17 mouse cellular contexts compared by ENCODE assay signal in the genomic region with DNA sequence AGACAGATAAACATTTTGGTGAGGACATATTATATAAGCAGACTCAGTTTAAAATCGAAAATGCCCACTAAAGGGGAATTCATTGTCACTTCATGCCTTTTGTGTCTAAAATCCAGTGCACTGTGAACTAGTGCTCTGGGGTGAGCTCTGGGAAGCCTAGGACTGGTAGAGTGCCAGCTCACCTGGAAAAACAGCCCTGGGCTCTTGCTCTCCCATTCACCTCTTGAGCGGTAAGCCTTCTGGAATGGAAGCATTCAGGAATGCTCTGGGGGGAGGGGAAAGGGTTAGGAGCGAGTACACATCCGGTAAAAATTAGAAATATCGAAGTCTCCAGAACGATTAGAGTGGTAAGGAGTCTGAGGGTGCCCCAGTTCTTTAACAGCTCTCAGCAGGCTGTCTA. TPM values are rescaled to one million over a fixed set of nuclear protein-coding genes. Genes with fewer than 3 reads are reported as not detected.
DNase-seq lines count a peak whose midpoint lies in the region; ATAC-seq lines count a peak whose summit lies in the region.
"Had no signal": no experiment of that assay in that cellular context is flagged by ENCODE, and none has a peak within 500 bp of the region (broad histone marks: within the 10 kb centered on the region; RNA-seq: fewer than 3 reads in every experiment).

No protein-coding gene starts in this region.

- H3K4me2 ChIP-seq in lung, embryonic 16.5 days (ENCODE audit: low read depth, low read length): no peak overlapping the region
- H3K4me2 ChIP-seq: forebrain, embryonic 15.5 days; heart, embryonic 13.5 days; lung, embryonic 15.5 days; midbrain, embryonic 12.5 days; neural tube, embryonic 13.5 days; stomach, embryonic 15.5 days had no signal

- 54% methylated on average over 6 of the region's 6 CpGs for WGBS in lung, embryonic 16.5 days
- WGBS in hindbrain, embryonic 10.5 days: 68% methylated on average over 6 of the region's 6 CpGs

- 0 out of 2 replicates have a peak overlapping the region, but pooled peaks have one; percentile 6 for H3K27ac ChIP-seq in lung, embryonic 16.5 days (ENCODE audit: low read length)
- H3K27ac ChIP-seq in hindbrain, embryonic 10.5 days: no peak overlapping the region
- H3K27ac ChIP-seq: forebrain, embryonic 15.5 days; midbrain, embryonic 12.5 days; neural tube, embryonic 13.5 days; stomach, embryonic 15.5 days had no signal

- no peaks in the 10 kb centered on the region for H3K36me3 ChIP-seq in lung, embryonic 16.5 days (ENCODE audit: control insufficient read depth, insufficient read depth, low read length)
- H3K36me3 ChIP-seq in hindbrain, embryonic 10.5 days: no peaks in the 10 kb centered on the region
- H3K36me3 ChIP-seq: forebrain, embryonic 15.5 days; heart, embryonic 13.5 days; lung, embryonic 15.5 days; midbrain, embryonic 12.5 days; neural tube, embryonic 13.5 days; stomach, embryonic 15.5 days had no signal

- H3K9me3 ChIP-seq in lung, embryonic 16.5 days (ENCODE audit: control insufficient read depth, low read length): no peaks in the 10 kb centered on the region
- H3K9me3 ChIP-seq in hindbrain, embryonic 10.5 days: no peaks in the 10 kb centered on the region
- H3K9me3 ChIP-seq: forebrain, embryonic 15.5 days; lung, embryonic 15.5 days; midbrain, embryonic 12.5 days; neural tube, embryonic 13.5 days; stomach, embryonic 15.5 days had no signal

- H3K9ac ChIP-seq in lung, embryonic 16.5 days (ENCODE audit: low read length): no peak overlapping the region
- H3K9ac ChIP-seq: forebrain, embryonic 15.5 days; heart, embryonic 13.5 days; lung, embryonic 15.5 days; midbrain, embryonic 12.5 days; neural tube, embryonic 13.5 days; stomach, embryonic 15.5 days had no signal

- ATAC-seq in lung, embryonic 16.5 days (ENCODE audit: low read depth): peak; percentile 56; the same call in 1 of the 2 replicates
- ATAC-seq: forebrain, embryonic 15.5 days; hindbrain, embryonic 16.5 days had no signal

- peaks cover 15% of the 10 kb centered on the region for H3K4me1 ChIP-seq in lung, embryonic 16.5 days (replicated peaks; ENCODE audit: control insufficient read depth, insufficient read depth, low read length)
- H3K4me1 ChIP-seq in hindbrain, embryonic 10.5 days (replicated peaks): peaks cover 24% of the 10 kb centered on the region
- H3K4me1 ChIP-seq: forebrain, embryonic 15.5 days; stomach, embryonic 15.5 days had no signal

- no peaks in the 10 kb centered on the region for H3K27me3 ChIP-seq in lung, embryonic 16.5 days (ENCODE audit: control insufficient read depth, insufficient read depth, low read depth, low read length)
- no peaks in the 10 kb centered on the region for H3K27me3 ChIP-seq in hindbrain, embryonic 10.5 days (ENCODE audit: insufficient read depth, poor library complexity, severe bottlenecking)
- H3K27me3 ChIP-seq: CH12.LX; forebrain, embryonic 15.5 days; heart, embryonic 13.5 days; lung, embryonic 15.5 days; midbrain, embryonic 12.5 days; neural tube, embryonic 13.5 days; stomach, embryonic 15.5 days had no signal

- DNase-seq in cerebellum, postnatal 14 days: peak; percentile 4 to 6
- DNase-seq in cerebellum, adult 9-10 months: no peak
- DNase-seq in lung, postnatal 14 days: no peak
- peak; percentile 70 for DNase-seq in kidney, postnatal 14 days
- DNase-seq in gastrocnemius, postnatal 4 days (ENCODE audit: low spot score in 2 of 2): no peak
- DNase-seq in hindbrain, embryonic 10.5 days (ENCODE audit: low spot score): no peak
- DNase-seq: adrenal gland, adult 8-10 months; heart, postnatal 36 days had no signal

- no peak overlapping the region for H3K4me3 ChIP-seq in lung, embryonic 16.5 days (ENCODE audit: low read length)
- H3K4me3 ChIP-seq in hindbrain, embryonic 10.5 days: no peak overlapping the region
- H3K4me3 ChIP-seq: forebrain, embryonic 15.5 days; heart, embryonic 13.5 days; lung, embryonic 15.5 days; midbrain, embryonic 12.5 days; neural tube, embryonic 13.5 days; stomach, embryonic 15.5 days had no signal

RNA-seq across cellular contexts. Expression of gene Tbl1xr1, which starts 53.4 kb away (rescaled TPM):
- polyA plus RNA-seq in lung, embryonic 16.5 days (2015; fragmentation: Nextera tagmentation; extraction: Ambion mirVana): 22.3 and 26.2 TPM in 2 replicates
- total RNA-seq in gastrocnemius, postnatal 4 days (2021): 10 to 100 TPM; 67.1 to 69.4 TPM
- polyA plus RNA-seq in hindbrain, embryonic 10.5 days (2016; fragmentation: Nextera tagmentation; extraction: Ambion mirVana): 19.7 and 26.5 TPM in 2 replicates

Comparison
In these comparisons a context has a peak if more than half of its experiments do, and no peak if none do; other contexts are left out.
1. DNase-seq: peak in cerebellum, postnatal 14 days (2 of 2) and kidney, postnatal 14 days (single experiment); none in cerebellum, adult 9-10 months (single experiment), lung, postnatal 14 days (single experiment), gastrocnemius, postnatal 4 days (0 of 2) and hindbrain, embryonic 10.5 days (single experiment).